Mouse (Mus musculus) hematopoietic stem cell, adult 5-6 weeks (primary cell): Measurements from ENCODE around the gene Wdr5b. TPM values are rescaled to one million over a fixed set of nuclear protein-coding genes. Genes with fewer than 3 reads are reported as not detected.
A peak's percentile ranks its signal among the peaks of the same experiment; 100 is the strongest.

Experiments
- ATAC-seq, 2 experiments: fragments of 125-278 bp in 1 of 2; replicated peaks in 1 of 2; 2 replicates each; pipeline ENCODE4 v1.8.0; 2016 to 2017; ENCODE audit warnings: inconsistent platforms in 2 of 2, mild to moderate bottlenecking in 2 of 2, moderate number of reproducible peaks in 2 of 2, low read depth in 1 of 2, moderate TSS enrichment in 1 of 2; ENCODE audit not compliant: low FRiP score in 2 of 2, poor library complexity in 2 of 2, severe bottlenecking in 2 of 2, insufficient read depth in 1 of 2, low TSS enrichment in 1 of 2
- total RNA-seq: library from RNA; stranded (forward); fragments of 172-1452, 232-1000 nt; gene quantifications from 2 replicates; pipeline ENCODE4 v1.2.3, GENCODE M21; 2017

The Wdr5b gene
- total RNA-seq, 1 experiment from 2014 or later = 12.8 TPM

DNA sequence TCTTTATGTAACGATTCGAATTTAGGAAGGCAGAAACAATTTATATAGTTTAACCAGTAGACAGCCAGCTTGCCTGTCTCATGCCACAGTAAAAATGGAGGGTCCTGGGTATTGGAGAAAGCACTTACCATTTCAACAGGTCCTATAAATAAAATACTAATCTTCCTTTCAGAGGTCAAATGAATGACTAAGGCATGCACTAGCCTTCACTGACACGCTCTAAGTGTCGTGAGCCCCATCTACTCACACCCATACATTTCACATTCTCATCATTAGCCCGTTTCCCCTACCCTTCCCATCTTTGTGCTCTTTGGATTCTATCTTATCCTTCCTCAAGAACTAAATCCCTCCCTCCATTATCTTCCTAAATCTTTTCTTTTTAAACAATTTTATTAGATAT, 23.9 kb downstream of the Wdr5b start:
- ATAC-seq = no peak

DNA sequence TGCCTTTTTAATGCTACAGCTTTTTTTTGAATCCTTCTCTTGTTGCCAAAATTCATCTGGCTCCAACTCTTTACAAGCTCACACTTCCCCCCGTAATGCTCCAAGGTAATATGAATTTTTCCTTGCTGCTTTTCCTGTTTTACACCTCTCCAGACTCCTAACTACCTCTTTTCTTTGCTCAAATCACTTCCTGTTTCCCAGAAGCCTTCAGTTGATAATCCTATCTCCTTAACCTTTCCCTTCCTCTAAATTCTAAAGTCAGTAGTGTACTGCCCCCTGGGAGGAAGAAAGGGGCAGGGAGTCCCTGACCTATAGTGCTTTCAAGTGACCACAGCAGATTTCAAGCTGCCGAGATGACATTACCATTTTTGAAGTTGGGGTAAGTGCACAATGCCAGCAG, 26.7 kb downstream of the Wdr5b start:
- no peak for ATAC-seq

DNA sequence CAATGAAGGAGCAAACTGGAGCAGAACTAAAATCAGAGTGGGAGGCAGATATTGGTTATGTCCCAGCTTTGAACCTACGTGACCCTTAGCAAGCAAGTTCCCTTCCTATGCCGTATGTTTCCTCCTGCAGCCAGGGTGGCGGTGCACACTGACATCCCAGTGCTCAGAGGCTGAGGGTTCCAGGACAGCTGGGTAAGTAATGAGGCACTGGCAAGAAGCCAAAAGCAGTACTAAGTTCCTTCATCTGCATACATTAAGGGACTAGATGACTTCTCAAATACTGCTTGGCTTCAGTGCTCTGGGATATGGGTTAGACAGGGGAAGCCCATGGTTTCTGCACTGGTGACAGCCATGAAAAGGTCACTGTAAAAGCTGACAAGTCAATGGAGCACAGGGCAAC, 27.4 kb downstream of the Wdr5b start:
- no peak for ATAC-seq

DNA sequence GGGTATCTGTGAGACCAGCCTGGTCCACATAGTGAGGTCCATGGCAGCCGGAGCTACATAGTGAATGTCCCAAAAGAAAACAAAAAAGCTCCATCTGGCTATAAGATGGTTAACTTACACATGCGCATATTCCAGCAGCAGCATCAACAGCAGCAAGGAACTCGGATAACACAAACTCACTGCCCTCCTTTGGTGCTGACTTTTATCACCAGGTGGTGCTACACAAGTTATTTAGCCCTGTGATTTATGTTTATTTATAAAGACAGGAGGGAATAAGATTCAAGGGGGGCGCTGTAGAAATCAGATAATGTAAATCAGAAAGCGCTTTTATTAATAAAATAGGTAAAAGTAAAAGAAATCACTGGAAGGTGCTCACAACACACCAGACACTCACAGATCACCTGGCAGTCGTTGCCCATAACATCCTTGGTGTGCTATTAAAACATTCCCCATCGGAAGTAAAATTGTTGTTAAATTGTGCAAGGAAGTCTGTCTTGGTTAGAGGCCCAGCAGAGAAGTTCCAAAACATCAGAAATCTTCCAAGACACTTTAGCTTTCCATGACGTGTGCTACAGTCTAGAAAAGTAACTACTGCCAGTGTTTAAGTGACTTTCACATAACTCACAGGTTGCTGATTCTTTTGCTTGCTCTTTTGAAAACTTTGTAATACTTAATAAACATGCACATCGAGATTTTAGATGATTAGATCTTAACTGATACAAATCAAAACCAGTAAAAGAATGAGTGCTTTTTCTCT, 29.0 kb downstream of the Wdr5b start:
- no peak for ATAC-seq

DNA sequence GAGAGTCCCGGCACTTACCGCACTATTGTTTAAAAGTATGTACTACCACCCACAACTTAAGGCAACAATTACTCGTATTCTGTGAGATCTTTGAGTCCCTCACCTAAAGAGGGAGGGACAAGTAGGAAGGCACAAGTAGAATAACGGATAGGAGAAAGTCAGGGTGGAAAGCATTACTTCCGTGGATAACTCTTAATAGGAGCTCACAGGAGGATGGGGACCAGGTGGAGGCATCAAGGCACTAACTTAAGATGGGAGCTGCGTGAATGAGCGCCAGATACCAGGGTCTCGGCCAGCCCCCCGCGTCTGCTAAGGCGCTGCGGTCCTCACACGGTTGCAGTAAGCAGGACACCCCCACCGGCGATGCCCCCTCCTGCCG, 30.1 kb downstream of the Wdr5b start:
- peak in 1 of 2 experiments; percentile 13; a peak in 3 of 4 replicates for ATAC-seq

DNA sequence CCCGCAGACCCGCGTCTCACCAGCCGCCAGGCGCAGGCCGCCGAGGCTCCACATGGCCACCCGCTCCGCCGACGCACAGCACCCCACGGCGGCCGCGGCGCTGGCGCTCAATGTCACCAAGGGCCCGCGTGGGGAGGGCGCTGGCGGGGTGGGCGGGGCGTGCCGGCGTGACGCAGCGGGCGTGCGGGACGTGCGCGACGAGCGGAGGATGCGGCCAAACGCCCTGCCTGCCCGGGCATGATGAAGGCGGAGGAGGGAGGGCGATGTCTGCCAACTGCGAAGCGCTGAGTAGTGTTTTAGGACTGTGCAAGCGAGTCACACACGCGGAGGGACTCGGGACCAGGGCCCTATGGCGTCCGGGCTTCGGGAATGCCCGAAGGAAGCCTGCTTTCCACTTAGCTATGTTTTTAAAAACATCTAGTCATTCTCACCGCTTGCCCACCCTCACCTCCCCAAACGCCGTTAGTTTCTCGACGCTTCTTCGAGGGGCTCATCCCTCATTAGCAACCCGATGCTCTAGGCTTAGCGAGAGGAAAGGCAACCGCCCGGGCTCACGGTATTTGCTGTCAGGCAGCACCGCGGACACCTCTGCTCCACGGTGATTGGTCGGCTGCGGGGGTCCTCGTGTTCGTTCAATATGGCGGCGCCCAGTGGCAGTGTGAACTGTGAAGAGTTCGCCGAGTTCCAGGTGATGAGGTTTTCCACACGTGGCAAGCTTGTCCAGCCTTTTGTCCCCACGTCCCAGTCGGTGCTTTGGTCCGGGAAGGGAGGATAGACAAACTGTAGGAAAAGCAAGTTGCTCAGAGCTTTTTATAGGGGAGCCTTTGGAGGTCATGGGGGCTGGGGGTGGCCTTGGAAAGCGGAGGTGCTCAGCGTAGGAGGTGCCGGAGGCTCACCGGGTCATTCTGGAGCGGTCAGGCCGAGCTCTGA, 30.7 kb downstream of the Wdr5b start, which contains the start of the genes Fam162a and Ccdc58:
TSS of gene Fam162a (minus strand) at position 145 of the 930 bp plus-strand sequence.
TSS of gene Ccdc58 (plus strand) at position 236 of the 930 bp plus-strand sequence.
- ATAC-seq = peak; percentile 85 to 94

DNA sequence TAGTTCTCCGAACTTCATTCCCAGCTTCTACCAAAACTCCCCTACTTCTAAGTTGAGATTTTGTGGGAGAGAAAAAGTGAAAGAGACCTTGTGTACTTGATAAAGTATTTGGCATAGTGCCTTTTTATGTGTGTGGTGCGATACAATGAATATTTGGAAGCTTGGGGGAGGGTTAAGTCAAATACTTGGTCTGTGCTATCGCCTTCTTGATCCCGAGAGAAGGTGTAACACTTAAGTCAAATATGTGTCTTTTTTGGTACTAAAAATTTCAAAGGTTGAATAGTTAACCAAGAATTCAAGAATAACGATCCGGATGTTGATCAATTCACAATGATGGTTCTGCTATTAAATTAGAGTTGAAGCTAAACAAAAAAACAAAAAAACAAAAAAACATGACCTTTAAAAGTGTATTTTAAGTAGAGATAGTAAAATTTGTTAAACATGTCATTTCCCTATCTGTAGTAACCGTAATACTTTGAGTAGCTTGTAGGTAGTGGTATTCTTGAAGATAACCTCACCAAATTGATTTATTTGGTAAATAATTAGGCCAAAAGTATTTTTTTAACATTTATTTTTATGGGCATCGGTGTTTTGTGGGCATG, 31.5 kb downstream of the Wdr5b start:
- ATAC-seq = no peak

DNA sequence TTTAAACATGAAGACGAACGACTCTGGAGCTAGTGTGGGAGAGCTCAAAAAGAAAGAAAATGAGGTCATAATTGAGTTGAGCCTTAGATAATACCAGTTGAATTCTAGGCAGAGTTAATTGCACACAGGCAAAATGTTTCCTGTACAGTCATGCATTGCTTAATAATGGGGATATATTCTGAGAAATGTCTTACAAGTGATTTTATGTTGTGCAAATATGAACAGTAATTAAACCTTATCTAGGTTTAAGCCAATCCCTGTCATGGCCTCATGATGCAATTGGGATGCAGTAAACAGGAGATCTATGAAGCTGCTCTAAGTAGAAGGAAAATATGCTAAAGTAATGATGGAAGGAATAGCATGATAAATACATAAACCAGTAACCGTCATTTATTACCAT, 33.8 kb downstream of the Wdr5b start:
- no peak for ATAC-seq

DNA sequence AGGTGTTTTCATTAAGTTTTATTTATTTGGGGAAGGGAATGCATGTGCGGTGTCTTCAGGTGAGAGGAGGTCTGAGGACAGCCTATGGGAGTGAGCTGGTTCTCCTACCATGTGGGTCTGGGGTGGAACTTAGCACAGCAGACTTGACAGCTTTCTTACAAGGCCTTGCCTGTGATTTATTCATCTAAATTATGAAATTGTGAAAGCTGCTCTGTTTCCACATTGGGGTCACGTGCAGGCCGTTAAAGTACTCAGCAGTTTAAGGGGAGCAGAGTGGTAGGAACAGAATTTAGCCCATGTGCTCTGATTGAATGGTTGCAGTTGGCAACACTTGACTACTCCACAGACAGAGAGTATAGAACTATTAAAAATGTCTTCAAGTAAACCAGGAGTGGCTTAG, 38.9 kb downstream of the Wdr5b start:
- no peak for ATAC-seq

DNA sequence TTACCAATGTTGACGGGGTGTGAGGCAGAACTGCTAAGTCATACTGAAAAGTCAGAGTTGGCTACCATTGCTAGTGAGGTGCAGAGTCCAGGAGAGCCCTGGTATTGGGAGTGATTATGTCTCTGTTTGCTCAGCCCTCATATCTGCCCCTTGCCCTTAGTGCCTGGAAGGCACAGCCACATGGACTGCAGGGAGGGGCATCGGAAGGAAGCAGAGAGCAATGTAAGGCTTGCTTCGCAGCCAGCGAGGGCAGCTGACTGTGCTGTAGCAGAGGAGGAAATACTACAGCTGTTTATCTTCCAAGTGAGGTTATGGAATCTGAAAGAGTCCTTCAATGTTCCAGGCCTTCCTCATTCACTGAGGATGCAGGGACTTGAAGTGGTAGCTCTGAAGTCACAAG, 46.9 kb downstream of the Wdr5b start:
- no peak for ATAC-seq

DNA sequence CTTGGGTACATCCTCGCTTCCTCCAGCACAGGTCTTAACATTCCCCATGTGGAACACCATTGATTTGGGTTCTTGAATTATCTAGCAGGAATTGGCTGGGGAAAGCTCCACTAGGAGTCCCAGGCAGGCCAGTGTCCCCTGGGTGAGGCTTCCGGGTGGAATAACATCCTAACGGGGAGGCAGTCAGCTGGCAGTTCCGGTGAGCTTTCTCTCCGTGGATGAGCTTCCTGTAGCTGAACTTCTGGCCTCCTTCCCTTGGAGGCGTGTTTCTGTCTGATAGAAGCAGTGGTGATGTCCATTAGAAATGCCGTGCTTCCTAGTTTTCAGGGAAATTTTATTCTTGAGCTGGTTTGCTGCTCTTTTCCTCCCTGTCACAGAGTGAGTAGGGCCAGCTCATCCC, 48.1 kb downstream of the Wdr5b start:
- ATAC-seq = no peak

DNA sequence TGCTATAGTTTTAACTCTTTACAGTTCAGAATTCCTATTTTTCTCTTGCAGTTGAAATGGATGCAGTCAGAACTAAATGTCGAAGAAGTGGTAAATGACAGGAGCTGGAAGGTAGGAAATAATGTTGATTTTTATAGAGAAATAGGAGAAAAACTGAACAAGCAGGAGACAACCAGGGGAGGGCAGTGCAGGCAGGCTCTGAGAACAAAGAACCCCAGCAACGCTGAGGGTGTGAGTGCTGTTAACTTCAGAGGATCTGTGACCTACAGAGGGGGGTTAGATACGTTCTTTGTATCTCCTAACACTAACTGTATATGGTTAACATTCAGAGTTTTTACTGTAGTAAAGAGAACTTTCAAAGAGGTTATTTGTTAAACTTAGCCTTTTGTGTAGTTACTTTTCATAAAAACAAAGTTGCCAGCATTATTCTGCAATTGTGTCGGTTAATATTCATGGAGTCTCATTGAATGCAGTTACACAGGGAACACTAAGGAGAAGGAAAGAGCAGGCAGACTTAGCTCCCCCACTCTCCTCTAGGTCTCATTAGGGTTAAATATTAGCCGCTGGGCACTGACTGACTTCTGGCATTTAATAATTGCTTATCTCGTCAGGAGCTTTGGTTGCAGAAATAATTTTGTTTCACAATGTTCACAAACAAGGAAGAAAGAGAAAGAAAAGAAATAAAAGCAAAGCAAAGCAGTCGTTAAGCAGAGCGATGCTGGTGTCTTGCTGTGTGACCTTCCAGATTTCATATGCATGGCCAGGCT, 49.0 kb downstream of the Wdr5b start:
- no peak for ATAC-seq

DNA sequence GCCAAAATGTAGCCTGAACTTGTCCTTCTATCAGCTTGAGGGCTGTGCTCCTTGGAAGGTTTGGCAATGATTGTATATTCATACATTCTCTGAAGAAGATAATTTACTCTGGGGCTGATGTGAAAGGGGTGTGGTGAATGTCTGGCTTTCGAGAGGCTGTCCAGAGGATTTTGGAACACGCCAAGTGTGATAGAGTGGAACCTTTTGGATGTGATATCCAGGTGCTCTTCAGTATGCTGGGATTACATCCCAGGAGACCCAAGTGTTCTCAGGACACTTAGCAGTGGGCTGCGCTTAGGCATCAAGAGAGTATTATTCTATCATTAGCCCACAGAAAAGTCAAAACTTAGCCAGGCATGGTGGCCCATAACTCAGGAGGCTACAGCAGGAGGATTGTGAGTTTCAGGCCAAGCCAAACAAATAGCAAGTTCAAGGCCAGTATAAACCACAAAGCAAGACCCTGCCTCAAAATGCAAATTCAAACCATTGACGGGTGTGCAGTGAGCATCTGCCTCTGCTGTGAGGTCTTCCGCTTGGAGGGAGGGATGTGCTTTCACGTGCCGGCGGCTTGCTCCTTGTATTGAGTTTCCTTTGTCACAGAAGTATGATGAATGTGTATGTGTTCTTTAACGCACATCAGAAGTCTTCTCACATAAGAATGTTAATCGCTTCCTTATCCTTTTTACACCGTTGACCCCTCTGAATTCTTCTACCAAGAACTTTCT, 50.0 kb downstream of the Wdr5b start:
- no peak for ATAC-seq
